Comparison of ENCODE assay signal across 9 mouse cellular contexts in genomic region chr3:90639511-90640154, GRCm38 (mm10). TPM values are rescaled to one million over a fixed set of nuclear protein-coding genes. Genes with fewer than 3 reads are reported as not detected.
DNase-seq lines count a peak whose midpoint lies in the region; ATAC-seq and TF ChIP-seq lines count a peak whose summit lies in the region.
"Had no signal": no experiment of that assay in that cellular context is flagged by ENCODE, and none has a peak within 500 bp of the region (broad histone marks: within the 10 kb centered on the region; RNA-seq: fewer than 3 reads in every experiment).

No protein-coding gene starts in this region.

- no peaks in the 10 kb centered on the region for H3K4me1 ChIP-seq in testis, adult 2 months (ENCODE audit: control insufficient read depth, insufficient read depth, low read length)
- H3K4me1 ChIP-seq in small intestine, adult 2 months (ENCODE audit: control insufficient read depth, insufficient read depth, insufficient read length, low read length) = no peaks in the 10 kb centered on the region

- no peak overlapping the region for H3K4me3 ChIP-seq in gastrocnemius, adult 2 months
- no peak overlapping the region for H3K4me3 ChIP-seq in testis, adult 2 months (ENCODE audit: control insufficient read depth, low read depth, low read length)
- no peak overlapping the region for H3K4me3 ChIP-seq in small intestine, adult 2 months (ENCODE audit: low read depth, low read length)

- peak; percentile 49 for DNase-seq in gastrocnemius, adult 2 months
- DNase-seq in gastrocnemius, adult 8-10 months (ENCODE audit: low spot score in 2 of 2) = no peak
- no peak for DNase-seq in testis, postnatal 10 days (ENCODE audit: low spot score)
- no peak for DNase-seq in frontal cortex, postnatal 25 days (ENCODE audit: low spot score in 2 of 2)
- DNase-seq in ovary, postnatal 10 days (ENCODE audit: low spot score) = no peak

- WGBS in small intestine, adult 2 months = 55% methylated on average over 7 of the region's 7 CpGs

- H3K27me3 ChIP-seq in testis, adult 2 months (ENCODE audit: control insufficient read depth, insufficient read depth, low read length) = no peaks in the 10 kb centered on the region
- no peaks in the 10 kb centered on the region for H3K27me3 ChIP-seq in small intestine, adult 2 months (ENCODE audit: control insufficient read depth, insufficient read depth, low read length)

- TF ChIP-seq CTCF in gastrocnemius, adult 2 months (IDR thresholded peaks at IDR 0.05) = peak; percentile 72
- peak; percentile 67; the same call in 1 of the 2 replicates for TF ChIP-seq CTCF in testis, adult 2 months (IDR thresholded peaks at IDR 0.05; ENCODE audit: control insufficient read depth, insufficient read depth, insufficient replicate concordance, low read depth, low read length)
- peak; percentile 60; the same call in 1 of the 2 replicates for TF ChIP-seq CTCF in small intestine, adult 2 months (IDR thresholded peaks at IDR 0.05; ENCODE audit: extremely low read depth, insufficient read length, insufficient replicate concordance, low read depth, low read length)

- ATAC-seq in granulocyte monocyte progenitor cell, adult 5-6 weeks (replicated peaks; ENCODE audit: poor library complexity, severe bottlenecking) = peak; percentile 87

- intact Hi-C loops in gastrocnemius, adult 2 months (cut with DNase I) = no loop called here

- no peak for TF ChIP-seq POLR2A in testis, adult 2 months (IDR thresholded peaks at IDR 0.05; ENCODE audit: control insufficient read depth, low read depth, low read length)
- TF ChIP-seq POLR2A in small intestine, adult 2 months (IDR thresholded peaks at IDR 0.05; ENCODE audit: low read depth, low read length) = no peak

- H3K36me3 ChIP-seq in testis, adult 2 months (ENCODE audit: control insufficient read depth, insufficient read depth, low read length) = no peaks in the 10 kb centered on the region
- H3K36me3 ChIP-seq in small intestine, adult 2 months (ENCODE audit: control insufficient read depth, insufficient read depth, low read length) = no peaks in the 10 kb centered on the region

- H3K27ac ChIP-seq in gastrocnemius, adult 2 months = no peak overlapping the region
- H3K27ac ChIP-seq in testis, adult 2 months (ENCODE audit: control insufficient read depth, insufficient read depth, low read depth, low read length) = no peak overlapping the region
- H3K27ac ChIP-seq in small intestine, adult 2 months (ENCODE audit: insufficient read depth, low read depth, low read length) = no peak overlapping the region

RNA-seq across cellular contexts. Expression of gene S100a7a, which starts 14.2 kb away (rescaled TPM):
- under 1 TPM in 1 of 2 experiments, not detected in 1; 0.17 TPM for total RNA-seq in gastrocnemius, adult 2 months (2021)
- total RNA-seq in gastrocnemius, adult 8-10 months (2022) = not detected
- 0.07 TPM in 1 of 2 replicates, not detected in the other for polyA plus RNA-seq in testis, adult 2 months (2012; rRNA removed)
- total RNA-seq in granulocyte monocyte progenitor cell, adult 5-6 weeks (2014; fragmentation: Nextera tagmentation) = not detected in 2 replicates
- total RNA-seq in granulocyte monocyte progenitor cell, adult 5-6 weeks (2017) = not detected in 2 replicates
- 0.11 TPM in 1 of 2 replicates, not detected in the other for polyA plus RNA-seq in small intestine, adult 2 months (2012; rRNA removed)

RNA-seq across cellular contexts. Expression of gene S100a6, which starts 27.0 kb away (rescaled TPM):
- total RNA-seq in gastrocnemius, adult 2 months (2021) = 100 to 1,000 TPM in 1 of 2 experiments, 10 to 100 TPM in 1; 52.2 to 123 TPM
- 10 to 100 TPM; 38.3 to 90.6 (median 55.1) TPM for total RNA-seq in gastrocnemius, adult 8-10 months (2022)
- polyA plus RNA-seq in testis, adult 2 months (2012; rRNA removed) = 13.0 and 20.8 TPM in 2 replicates
- 3.6 and 13.4 TPM in 2 replicates for total RNA-seq in granulocyte monocyte progenitor cell, adult 5-6 weeks (2014; fragmentation: Nextera tagmentation)
- 13.0 and 18.6 TPM in 2 replicates for total RNA-seq in granulocyte monocyte progenitor cell, adult 5-6 weeks (2017)
- polyA plus RNA-seq in small intestine, adult 2 months (2012; rRNA removed) = 234 and 369 TPM in 2 replicates

RNA-seq across cellular contexts. Expression of gene S100a8, which starts 29.1 kb away (rescaled TPM):
- total RNA-seq in gastrocnemius, adult 2 months (2021) = not detected
- total RNA-seq in gastrocnemius, adult 8-10 months (2022) = under 1 TPM in 2 of 4 experiments, not detected in 2; 0.75 to 0.92 TPM
- not detected in 2 replicates for polyA plus RNA-seq in testis, adult 2 months (2012; rRNA removed)
- 347 and 679 TPM in 2 replicates for total RNA-seq in granulocyte monocyte progenitor cell, adult 5-6 weeks (2014; fragmentation: Nextera tagmentation)
- total RNA-seq in granulocyte monocyte progenitor cell, adult 5-6 weeks (2017) = 895 and 1,441 TPM in 2 replicates
- 0.29 TPM in 1 of 2 replicates, not detected in the other for polyA plus RNA-seq in small intestine, adult 2 months (2012; rRNA removed)

RNA-seq across cellular contexts. Expression of gene S100a5, which starts 31.3 kb away (rescaled TPM):
- 1 to 10 TPM in 1 of 2 experiments, not detected in 1; 2.7 TPM for total RNA-seq in gastrocnemius, adult 2 months (2021)
- 1 to 10 TPM in 2 of 4 experiments, under 1 TPM in 1, not detected in 1; 0.68 to 2.5 (median 2.2) TPM for total RNA-seq in gastrocnemius, adult 8-10 months (2022)
- polyA plus RNA-seq in testis, adult 2 months (2012; rRNA removed) = not detected in 2 replicates
- not detected in 2 replicates for total RNA-seq in granulocyte monocyte progenitor cell, adult 5-6 weeks (2014; fragmentation: Nextera tagmentation)
- total RNA-seq in granulocyte monocyte progenitor cell, adult 5-6 weeks (2017) = not detected in 2 replicates
- polyA plus RNA-seq in small intestine, adult 2 months (2012; rRNA removed) = not detected in 2 replicates
- polyA plus RNA-seq: limb, embryonic 14.5 days had no signal

RNA-seq across cellular contexts. Expression of gene S100a4, which starts 36.1 kb away (rescaled TPM):
- total RNA-seq in gastrocnemius, adult 2 months (2021) = 10 to 100 TPM in 1 of 2 experiments, 1 to 10 TPM in 1; 9.5 to 17.4 TPM
- total RNA-seq in gastrocnemius, adult 8-10 months (2022) = 10 to 100 TPM in 2 of 4 experiments, 1 to 10 TPM in 2; 4.9 to 29.2 (median 11.3) TPM
- polyA plus RNA-seq in testis, adult 2 months (2012; rRNA removed) = 0.96 and 1.9 TPM in 2 replicates
- 20.4 and 46.6 TPM in 2 replicates for total RNA-seq in granulocyte monocyte progenitor cell, adult 5-6 weeks (2014; fragmentation: Nextera tagmentation)
- total RNA-seq in granulocyte monocyte progenitor cell, adult 5-6 weeks (2017) = 21.0 and 41.8 TPM in 2 replicates
- polyA plus RNA-seq in small intestine, adult 2 months (2012; rRNA removed) = 1.8 and 3.7 TPM in 2 replicates

Comparison
In these comparisons a context has a peak if more than half of its experiments do, and no peak if none do; other contexts are left out.
1. RNA of gene S100a8, which starts 29.1 kb away (total RNA-seq): 347 to 1,441 TPM in granulocyte monocyte progenitor cell, adult 5-6 weeks; 0.75 to 0.92 TPM in gastrocnemius, adult 8-10 months and not detected in gastrocnemius, adult 2 months; every median in the first group is over 100 times any median in the second.
2. Peak in every context shown above with its lines, with median percentiles within 50 percentile points of each other: CTCF ChIP-seq.